Mouse (Mus musculus): ENCODE data around the gene Prcd.

Prcd gene

GRCm38 (mm10) chr11:116687897-116688296, 34.6 kb downstream of the Prcd start:
- DNase-seq (ENCODE audit: low read depth, low spot score) = no peak

GRCm38 (mm10) chr11:116689622-116690021, 36.3 kb downstream of the Prcd start:
- no peak for DNase-seq (ENCODE audit: low read depth, low spot score)

GRCm38 (mm10) chr11:116690701-116691575, 37.6 kb downstream of the Prcd start:
- DNase-seq (ENCODE audit: low read depth, low spot score) = no peak

- no peak for DNase-seq (ENCODE audit: low read depth, low spot score)
These were observed 40.5 kb downstream of the Prcd start for GRCm38 (mm10) chr11:116693899-116694249.

GRCm38 (mm10) chr11:116694250-116695193, 41.2 kb downstream of the Prcd start:
- no peak for DNase-seq (ENCODE audit: low read depth, low spot score)

- DNase-seq (ENCODE audit: low read depth, low spot score) = no peak
These were observed 42.0 kb downstream of the Prcd start for GRCm38 (mm10) chr11:116695194-116695880.

GRCm38 (mm10) chr11:116696426-116696825, 43.1 kb downstream of the Prcd start:
- no peak for DNase-seq (ENCODE audit: low read depth, low spot score)

GRCm38 (mm10) chr11:116697521-116697920, 44.2 kb downstream of the Prcd start:
- DNase-seq (ENCODE audit: low read depth, low spot score) = no peak

GRCm38 (mm10) chr11:116701377-116701841, 48.1 kb downstream of the Prcd start:
- no peak for DNase-seq (ENCODE audit: low read depth, low spot score)

- no peak for DNase-seq (ENCODE audit: low read depth, low spot score)
These were observed 51.2 kb downstream of the Prcd start for GRCm38 (mm10) chr11:116704336-116705035.

- no peak for DNase-seq (ENCODE audit: low read depth, low spot score)
These were observed 51.9 kb downstream of the Prcd start for GRCm38 (mm10) chr11:116705204-116705608.

GRCm38 (mm10) chr11:116706363-116706762, 53.0 kb downstream of the Prcd start:
- DNase-seq (ENCODE audit: low read depth, low spot score) = no peak

GRCm38 (mm10) chr11:116710171-116710570, 56.8 kb downstream of the Prcd start:
- DNase-seq (ENCODE audit: low read depth, low spot score) = peak; percentile 27

GRCm38 (mm10) chr11:116710793-116711192, 57.5 kb downstream of the Prcd start:
- no peak for DNase-seq (ENCODE audit: low read depth, low spot score)

- DNase-seq (ENCODE audit: low read depth, low spot score) = no peak
These were observed 60.7 kb downstream of the Prcd start for GRCm38 (mm10) chr11:116714052-116714451.
